Mouse (Mus musculus): ENCODE measurements around the gene Trim23.
"Not testable (repeated sequence)": the region's sequence is repeated elsewhere in the genome, so short reads cannot be mapped to it uniquely, and the experiment has no call there.

Trim23 gene

DNA sequence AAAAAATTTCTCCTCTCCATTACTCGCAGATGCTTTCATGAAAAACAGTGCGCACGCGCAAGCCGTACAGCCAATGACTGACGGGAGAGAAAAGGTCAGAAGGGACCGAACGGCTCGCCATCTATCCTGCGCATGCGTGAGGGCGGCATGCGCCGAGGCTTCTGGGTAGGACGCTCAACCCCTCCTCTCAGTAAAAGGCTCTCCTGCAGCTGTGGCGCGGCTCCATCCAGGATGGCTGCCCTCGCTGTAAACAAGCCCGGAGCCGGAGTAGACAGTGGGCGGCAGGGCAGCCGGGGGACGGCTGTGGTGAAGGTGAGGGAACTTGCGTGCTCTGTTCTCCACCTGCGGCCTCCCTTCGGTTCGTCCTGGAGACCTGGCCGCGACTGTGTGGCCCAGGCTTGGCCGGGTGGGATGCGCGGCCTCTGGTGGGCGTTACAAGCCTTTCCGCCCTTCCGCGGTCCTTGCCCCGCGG, at the start of gene Trim23:
TSS of gene Trim23 (plus strand) at position 148 of the 472 bp plus-strand sequence.
- DNase-seq = peak; percentile 98

DNA sequence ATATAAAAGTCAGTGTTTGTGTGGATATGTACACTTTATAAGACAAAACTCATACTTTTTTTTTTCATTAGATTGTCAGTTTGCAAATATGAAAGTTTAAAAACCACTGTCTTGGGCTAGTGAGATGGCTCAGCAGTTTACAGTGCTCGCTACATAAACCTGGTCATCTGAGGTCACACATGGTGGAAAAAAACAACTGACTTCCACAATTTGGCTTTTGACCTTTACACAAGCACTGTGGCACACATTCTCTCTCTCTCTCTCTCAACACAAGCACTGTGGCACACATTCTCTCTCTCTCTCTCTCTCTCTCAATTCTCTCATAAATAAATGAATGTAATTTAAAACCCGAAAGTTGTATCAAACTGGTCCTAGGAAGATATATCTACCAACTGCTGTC, 46.0 kb upstream of the Trim23 start:
- no peak for DNase-seq

DNA sequence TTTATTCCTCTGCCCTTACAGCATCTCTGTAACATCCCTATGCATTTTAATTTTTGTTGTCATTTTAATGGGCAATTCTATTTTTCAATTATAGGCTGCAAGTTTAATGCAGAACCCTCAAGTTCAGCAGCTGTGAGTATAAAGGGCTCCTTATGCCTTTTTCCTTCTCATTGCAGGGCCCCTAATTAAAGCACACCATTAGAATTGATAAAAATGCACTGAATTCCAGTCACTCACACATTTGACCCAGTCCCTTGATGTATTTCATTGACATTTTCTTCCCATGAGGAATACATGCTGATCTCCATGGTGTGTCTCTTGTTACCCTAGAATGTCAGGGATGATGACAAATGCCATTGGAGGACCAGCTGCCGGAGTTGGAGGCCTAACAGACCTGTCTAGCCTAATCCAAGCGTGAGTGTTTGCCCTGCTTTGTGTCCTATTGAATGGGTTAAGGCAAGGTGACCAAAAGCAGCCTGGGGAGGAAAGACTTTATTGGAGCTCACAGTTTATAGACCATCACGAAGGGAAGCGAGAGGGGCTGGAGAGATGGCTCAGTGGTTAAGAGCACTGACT, 44.0 kb upstream of the Trim23 start:
- DNase-seq = no peak

DNA sequence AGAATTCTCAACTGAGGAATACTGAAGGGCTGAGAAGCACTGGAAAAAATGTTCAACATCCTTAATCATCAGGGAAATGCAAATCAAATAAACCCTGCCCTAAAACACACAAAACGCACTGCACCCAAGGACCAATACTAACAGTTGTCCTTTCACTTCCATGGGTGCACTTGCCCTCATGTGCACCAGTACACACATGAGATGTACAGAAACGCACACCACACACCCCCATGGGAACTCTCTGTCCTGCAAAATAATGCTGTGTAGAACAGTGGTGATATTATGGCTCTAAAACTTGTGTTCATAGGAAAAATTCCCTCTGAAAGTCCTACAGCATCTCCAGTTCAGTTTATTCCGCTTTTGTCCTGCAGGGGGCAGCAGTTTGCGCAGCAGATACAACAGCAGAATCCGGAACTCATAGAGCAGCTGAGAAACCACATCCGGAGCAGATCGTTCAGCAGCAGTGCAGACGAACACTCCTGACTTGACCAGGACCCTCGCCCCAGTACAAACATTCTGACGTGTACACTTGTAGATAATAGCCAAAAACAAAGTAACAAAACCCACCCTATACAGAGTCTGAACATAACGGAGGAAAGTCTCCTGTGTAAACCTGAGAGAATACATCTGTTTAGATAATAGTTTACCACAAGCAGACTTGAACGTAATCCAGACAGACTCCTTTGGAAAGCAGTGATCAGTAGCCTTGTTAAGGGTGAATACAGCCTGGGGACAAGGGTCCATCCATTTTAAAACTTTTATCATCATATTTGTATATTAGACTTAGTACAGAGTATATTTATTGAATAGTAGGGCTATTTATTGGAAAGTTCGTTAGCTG, 39.0 kb upstream of the Trim23 start:
- DNase-seq = peak; percentile 84

DNA sequence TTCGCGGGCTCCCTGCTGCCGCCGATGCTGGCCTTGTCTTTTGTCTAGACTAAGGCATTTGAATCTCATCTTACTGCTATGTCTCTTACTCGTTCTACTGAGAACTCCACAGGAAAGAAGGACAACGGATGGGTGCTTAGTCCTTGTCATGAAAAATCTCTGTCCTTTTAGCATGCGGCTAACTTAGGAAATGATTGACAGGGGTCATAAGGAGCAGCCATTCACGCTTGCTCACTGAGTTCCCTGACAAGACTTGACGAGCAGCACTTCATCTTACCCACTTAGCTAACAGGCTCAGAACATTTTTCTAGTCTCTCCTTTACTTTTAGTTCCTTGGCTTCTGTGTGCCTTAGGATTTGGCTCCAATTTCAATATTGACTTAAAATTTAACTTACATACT, 33.7 kb upstream of the Trim23 start:
- no peak for DNase-seq

DNA sequence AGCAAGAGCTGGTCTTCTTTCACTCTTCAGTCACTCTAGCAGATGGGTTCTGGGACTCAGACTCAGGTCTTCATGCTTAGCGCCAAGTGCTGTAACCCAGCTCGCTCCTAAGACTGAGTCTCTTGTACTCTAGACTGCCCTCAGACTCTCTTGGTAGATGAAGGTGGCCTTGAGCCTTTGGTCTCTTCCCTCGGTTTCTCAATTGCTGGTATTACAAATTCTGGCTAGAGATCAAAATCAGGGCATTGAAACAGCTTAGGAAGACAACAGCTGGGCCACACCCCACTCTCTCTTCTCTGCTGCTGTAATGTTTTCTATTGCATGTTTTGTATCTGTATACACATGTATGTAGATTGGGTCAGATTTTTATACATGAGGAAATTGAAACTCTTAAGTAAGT, 33.0 kb upstream of the Trim23 start:
- no peak for DNase-seq

DNA sequence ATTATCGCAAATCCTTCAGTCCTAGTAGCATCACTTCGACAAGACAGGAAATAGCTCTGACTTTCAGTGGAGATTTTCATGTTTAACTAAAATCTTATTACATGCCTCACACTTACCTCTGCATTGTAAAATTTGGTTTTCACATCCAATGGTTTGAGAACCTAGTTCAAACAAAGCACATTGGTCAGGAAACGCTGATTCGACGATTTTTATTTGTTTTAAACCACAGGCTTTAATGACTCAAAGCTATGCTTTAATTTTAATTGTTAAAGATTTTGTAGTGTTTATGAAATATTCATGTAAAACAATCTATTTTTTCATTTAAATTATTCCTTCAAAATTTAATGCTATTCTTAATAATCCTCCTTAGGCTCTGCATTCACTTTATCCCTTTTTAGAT, 24.4 kb upstream of the Trim23 start:
- no peak for DNase-seq

DNA sequence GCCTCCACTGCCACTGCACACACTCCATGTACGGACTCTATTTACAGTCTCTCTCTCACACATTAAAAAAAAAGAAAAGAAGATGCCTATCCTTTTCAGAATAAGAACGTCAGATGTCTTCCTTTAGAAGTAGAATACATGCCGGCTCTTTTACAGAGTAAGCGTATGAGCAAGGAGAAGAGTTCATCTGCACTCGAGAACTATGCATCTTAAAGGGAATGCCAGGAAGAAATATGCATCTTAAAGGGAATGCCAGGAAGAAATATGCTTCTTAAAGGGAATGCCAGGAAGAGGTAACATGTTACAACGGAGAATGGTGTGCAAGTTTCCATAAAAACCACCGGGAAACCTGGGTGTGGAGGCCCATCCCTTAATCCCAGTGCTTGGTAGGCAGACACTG, 23.5 kb upstream of the Trim23 start:
- DNase-seq = no peak

DNA sequence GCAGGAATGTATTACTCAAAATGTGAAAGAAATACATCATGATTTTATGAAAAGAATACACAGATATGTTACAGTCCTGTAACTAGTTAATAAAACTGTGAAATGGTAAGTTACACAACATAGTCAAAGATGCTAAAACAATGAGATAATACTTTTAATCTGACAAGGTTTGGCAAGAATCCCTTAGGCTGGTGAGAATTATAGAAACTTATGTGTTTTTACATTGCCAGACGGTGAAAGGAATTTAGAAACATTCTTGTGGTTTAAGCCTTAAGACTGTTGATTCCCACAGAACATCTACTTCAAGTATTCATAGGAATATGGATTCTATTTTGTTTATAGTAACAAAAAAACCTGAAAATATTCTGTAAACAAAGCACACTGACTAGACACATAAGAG, 22.9 kb upstream of the Trim23 start:
- no peak for DNase-seq

DNA sequence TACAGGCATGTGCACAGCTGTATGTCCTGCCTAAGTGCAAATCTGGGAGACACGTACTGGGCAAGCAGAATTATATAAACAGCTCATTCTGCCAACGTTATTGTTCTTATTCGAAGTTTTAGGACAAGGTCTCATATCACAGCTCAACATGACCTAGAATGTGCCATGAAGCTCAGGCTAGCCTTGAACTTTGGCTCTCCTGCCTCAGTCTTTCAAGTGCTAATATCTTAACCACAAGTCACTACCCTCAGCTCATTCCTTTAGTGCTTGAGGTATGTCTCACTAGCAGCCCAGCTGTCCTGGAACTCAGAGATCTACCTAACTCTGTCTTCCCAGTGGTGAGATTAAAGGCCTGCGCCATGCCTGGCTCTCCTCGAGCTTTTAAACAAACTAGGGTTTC, 6.9 kb upstream of the Trim23 start:
- DNase-seq = no peak

DNA sequence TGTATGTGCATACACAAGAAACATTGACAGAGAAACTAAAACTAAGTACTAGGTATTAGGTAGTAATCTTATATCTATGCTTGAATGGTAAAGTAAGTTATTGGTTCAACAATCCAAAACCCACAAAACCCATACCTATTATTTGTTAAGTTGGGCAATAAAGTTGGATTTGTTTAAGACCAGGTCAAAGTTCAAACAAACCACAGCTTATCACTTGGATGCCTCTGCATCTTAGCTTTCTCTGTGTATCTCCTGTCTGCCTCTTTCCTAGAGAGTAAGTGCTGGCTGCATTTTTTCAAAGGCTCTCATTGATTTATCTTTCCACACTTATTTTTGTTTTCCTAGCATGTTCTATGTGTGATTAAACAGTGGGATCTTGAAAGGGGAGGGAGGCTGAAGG, 6.1 kb upstream of the Trim23 start:
- DNase-seq = no peak

DNA sequence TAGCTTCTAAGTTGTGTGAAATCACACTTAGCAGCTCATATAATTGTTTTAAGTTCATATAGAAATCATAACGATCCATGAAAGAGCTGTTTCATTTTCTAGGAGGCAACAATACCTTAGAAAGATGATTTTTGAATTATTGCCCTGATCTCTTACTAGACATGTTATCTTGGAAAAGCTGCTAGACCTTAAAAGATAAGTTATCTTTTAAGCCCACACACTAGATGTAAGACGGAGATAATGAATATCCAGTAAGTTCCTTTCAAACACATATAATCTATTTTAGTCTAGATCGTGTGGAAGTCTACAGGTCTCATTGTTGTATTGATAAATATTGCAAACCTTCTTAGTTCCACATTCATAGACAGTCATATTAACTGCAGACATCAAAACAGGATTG, 1.7 kb upstream of the Trim23 start:
- DNase-seq = no peak

DNA sequence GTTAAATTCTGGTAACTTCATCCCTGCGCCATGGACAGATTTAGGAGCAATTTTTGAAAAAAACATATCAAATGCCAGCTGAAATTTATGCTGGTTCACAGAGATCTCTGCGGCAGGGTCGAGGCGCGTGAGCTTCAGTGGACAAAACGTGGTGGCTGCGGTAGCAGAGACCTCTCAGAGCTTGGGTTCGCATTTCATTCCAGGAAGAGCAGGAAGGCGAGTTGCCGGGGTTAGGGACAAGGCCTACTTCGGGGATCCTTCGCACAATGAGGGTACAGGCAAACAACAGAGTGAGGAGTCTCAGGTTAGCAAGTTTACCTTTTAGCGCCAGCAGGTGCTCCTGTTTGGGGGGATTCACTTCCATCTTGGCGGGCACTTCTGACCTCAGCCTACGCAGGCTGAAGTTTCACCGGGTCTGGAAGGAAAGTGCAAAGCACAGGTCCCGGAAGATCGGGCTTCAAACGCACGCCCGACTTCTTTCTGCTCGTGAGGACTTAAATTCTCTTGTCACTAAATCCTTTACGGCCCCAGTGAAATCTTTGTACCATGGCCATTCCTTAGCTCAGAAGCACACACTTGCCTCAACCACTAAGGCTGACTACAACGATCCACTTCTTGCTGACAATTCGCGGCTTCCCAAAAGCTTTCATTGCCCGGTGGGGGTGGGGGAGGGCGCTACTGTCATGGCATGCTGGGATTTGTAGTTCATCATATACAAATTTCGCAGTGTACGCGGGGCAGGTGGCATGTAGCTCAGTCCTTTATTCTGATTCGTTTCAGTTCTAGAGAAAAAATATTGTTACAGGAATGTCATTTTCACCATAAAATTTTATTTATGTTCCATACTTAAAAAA, 574 bp upstream of the Trim23 start, which contains the start of gene Trappc13:
TSS of gene Trappc13 (minus strand) at position 674 of the 854 bp plus-strand sequence.
- peak; percentile 25 for DNase-seq

DNA sequence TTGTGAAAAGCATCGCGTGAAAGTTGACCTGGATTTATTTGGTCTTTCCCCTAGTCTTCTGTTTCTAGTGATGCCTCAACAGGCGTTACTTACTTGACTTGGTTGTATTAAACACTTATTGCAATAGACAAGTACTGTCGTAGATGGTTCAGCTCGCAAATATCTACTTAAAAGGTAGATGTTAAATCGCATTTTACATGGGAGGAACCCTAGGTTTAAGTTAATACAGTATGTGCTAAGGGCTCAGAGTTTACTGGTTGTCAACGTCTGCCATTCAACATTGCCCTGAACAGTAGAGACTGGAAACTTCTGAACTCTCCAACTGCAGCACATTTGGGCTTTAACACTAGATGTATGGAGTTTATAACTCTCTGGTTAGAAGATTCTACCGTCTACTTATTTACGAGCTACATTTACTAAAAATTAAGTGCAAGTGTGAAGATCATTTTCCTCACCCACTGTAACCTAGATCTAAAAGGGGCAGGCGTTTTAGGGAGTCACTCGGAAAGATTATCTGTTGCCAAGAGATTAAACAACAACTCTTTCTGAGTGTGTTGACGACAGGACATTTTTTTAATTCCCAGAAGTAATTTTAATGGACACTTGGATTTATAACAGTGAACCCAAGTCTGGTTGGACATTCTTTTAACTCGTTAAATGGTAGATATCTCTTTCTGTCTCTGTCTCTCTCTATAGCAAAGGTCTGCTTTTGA, 735 bp downstream of the Trim23 start:
- DNase-seq = no peak

DNA sequence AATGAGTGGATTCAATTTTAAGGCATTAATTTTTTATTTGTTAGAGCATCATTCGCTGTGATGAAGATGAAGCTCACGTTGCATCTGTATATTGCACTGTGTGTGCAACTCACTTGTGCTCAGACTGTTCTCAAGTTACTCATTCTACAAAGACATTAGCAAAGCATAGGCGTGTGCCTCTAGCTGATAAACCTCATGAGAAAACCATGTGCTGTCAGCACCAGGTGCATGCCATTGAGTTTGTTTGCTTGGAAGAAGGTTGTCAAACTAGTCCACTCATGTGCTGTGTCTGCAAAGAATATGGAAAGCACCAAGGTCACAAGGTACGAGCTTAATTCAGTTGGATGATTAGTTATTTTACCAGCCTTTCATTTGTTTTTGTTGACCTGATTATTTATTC, 8.8 kb downstream of the Trim23 start:
- no peak for DNase-seq

DNA sequence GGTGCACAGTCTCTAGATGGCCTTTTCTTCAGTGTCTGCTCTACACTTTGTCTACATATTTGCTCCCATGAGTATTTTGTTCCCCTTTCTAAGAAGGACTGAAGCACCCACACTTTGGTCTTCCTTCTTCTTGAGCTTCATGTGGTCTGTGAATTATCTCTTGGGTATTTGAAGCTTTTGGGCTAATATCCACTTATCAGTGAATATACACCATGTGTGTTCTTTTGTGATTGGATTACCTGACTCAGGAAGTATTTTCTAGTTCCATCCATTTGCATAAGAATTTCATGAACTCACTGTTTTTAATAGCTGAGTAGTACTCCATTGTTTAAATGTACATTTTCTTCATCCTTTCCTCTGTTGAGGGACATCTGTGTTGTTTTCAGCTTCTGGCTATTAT, 17.3 kb downstream of the Trim23 start:
- DNase-seq = not testable (repeated sequence)

DNA sequence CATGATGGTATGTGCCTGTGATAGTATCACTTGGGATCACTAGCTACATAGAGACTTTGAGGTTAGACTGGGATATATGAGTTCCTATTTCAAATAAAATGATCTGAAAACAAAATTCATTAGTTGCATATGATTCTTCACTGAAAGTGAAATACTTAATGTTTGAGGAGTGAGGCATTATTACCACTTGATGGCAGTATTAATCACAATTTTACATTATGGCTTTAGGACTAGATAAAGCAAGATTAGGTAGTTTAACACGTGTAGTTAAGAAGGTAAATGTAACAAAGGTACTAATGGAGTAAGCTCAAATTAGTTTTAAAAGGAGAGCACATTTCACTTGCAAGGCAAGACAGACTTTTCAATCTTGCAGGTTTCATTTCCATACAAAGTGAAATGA, 25.7 kb downstream of the Trim23 start:
- DNase-seq = no peak

DNA sequence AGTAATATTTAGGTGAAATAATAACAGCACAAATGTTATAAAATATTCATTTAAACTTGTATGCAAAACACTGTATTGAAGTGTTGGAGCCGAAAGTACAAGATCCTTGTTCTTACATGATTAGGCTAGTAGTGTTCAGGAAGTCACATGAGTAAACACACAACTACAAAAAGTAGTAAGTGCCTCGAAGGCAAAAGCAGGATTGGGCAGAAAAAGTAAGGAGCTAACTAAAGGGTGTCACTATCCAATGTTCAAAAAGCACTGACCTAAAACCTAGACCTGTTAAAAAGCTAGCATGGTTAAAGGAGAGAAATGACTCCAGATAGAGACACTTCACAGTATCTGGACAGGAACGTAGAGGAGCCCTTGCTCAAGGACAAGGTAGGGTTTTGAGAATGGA, 48.9 kb downstream of the Trim23 start:
- no peak for DNase-seq

DNA sequence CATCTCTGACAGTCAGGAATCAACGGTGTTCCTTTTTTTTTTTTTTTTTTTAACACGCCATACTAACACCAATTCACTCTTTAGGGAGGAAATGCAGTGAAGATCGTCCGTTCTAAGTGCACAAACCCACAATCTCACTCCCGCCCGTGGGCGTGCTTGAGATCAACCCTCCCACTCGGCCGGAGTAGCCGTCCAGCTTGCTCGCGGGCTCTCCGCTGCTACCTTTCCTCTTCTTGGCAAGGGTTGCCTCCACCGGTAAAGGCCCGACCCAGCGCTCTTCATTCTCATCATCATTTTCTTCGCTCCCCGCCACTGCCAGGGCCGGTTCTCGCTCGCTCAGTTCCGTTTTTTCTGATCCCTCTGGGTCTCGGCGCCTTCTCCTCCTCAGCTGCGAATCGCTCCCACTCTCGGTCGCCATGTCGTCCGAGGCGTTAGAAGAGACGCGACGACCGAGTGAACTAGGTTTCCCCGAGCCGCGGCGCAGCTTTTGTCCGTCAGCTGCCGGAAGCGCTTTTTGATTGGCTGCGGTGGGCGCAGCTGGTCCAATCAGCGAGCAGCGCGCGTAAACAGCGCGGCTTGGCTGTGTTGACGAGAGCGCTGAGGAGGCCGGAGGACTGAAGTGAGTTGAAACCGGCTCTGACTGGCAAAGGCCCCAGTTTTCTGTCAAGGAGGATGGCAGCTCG, 49.9 kb downstream of the Trim23 start, which contains the start of the genes Cenpk and Ppwd1:
TSS of gene Cenpk (plus strand) at position 228 of the 683 bp plus-strand sequence.
TSS of gene Ppwd1 (minus strand) at position 460 of the 683 bp plus-strand sequence.
- DNase-seq = peak; percentile 94

DNA sequence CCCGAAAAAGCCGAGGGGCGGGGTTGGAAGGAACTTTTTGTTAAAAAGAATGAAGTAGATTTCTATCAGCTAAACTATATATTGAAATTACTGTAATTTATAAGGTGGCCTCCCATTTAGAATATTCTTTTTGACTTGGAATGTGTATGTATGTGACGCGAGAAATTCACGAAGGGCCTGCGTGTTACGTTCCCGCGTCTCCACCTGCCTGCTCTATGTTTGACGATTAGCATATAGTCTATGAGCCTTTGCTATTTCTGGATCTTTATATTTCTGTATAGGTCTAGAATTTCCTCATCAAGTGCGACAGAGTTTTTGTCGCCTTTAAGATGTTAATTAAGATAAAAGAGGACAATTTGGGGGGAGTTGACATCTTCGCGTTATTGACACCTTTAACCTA, 50.6 kb downstream of the Trim23 start:
- no peak for DNase-seq
